Mouse (Mus musculus): ENCODE data around the gene Mto1.
"Not testable (repeated sequence)": the region's sequence is repeated elsewhere in the genome, so short reads cannot be mapped to it uniquely, and the experiment has no call there.

The Mto1 gene

DNA sequence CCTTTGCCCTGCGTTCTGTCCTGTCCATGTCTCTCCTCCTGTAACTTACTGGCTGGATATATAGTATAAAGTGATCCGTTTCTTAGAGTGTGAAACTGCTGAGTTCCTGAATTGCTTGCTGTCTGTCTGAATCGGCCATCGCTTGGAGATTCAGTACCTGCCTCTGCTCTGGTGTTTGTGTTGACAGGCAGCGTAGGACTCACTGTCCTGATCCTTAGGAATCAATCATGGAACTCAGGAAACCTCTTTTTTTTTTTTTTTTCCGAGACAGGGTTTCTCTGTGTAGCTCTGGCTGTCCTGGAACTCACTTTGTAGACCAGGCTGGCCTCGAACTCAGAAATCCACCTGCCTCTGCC is 58.7 kb downstream of the Mto1 start:
- no peak for DNase-seq

DNA sequence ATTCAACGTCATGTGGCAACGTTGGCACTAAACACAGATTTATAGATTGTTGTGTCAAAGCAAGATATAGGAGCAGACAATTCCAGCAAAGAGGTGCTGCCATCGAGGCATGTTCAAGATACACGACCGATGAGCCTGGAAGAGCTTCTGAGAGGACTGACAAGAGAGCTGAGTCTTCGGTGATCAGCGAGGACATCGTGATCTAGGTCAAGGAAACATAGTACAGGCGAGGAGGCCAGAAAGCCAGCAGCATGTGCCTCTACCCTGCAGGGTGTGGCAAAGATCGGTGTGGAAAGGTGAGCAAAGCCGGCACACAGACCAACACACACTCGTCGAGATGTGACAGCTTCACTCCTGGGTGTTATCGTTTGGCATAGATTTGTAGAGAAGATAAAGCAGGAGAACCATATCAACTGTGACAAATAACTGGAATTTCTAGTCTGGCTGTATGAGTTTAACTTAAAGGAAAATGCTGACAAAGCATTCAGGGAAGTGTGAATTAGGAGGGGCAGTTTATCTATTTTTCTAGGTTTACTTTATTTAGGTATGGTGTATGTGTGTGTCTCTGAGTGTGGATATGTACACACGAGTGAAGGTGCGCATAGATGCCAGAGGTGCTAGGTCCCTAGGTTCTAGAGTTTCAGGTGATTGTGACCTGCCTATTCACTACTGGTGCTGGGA is 60.2 kb downstream of the Mto1 start:
- no peak for DNase-seq

DNA sequence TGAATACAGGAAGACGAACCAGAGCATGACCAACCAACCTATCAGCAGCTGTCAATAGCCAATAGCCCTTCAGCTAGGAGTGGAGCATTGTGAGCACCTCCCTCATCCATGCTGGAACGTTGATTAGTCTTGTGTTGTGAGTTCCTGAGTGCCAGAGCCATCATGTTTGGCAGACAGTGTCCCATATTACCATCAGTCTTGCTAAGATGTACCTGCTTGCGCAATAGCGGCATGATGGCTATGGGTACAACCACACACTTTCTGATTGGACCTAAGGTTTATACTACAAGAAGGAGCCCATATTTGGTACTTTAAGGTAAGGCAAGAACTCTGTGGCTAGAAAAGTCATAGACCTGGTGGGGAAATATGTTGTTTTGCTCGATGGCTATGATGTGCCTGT is 63.7 kb downstream of the Mto1 start:
- DNase-seq, result no peak

- DNase-seq, result no peak
Measured at GRCm38 (mm10) chr9:78513776-78514500, 65.9 kb downstream of the Mto1 start.

DNA sequence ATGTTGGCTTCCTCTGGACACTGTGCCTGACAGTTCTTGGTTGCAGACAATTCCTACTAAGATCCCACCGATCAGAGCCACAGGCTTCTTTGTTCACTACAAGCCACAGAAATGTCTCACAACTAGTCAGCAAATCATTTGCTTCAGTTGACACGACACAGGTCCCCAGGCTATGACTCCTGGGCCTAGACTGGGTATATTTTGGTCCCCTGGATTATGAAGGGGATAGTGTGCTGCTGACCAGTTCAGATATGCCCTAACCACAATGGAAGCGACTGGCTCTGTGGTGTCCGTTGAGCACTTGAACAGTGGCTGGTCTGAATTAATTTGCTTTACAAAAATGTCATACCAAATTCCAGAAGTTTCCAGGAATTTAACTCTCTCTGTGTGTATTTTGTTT is 66.7 kb downstream of the Mto1 start:
- DNase-seq, result no peak

- no peak for DNase-seq
Measured at GRCm38 (mm10) chr9:78516125-78516524, 68.1 kb downstream of the Mto1 start.

DNA sequence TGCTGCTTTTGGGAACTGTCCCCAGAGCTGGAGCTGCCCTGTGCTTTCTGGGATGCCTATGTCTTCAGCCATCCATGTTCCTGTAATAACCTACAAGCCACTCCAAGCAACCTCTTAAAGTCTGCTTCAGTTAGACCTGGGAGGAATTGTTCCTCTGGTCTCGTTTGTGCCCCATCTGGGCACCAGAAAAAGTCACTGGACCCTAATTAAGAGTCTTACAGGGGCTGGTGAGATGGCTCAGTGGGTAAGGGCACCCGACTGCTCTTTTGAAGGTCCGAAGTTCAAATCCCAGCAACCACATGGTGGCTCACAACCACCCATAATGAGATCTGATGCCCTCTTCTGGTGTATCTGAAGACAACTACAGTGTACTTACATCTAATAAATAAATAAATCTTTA is 69.2 kb downstream of the Mto1 start:
- not testable (repeated sequence) for DNase-seq

GRCm38 (mm10) chr9:78520127-78520779 is 72.2 kb downstream of the Mto1 start:
- DNase-seq, result peak; percentile 70

DNA sequence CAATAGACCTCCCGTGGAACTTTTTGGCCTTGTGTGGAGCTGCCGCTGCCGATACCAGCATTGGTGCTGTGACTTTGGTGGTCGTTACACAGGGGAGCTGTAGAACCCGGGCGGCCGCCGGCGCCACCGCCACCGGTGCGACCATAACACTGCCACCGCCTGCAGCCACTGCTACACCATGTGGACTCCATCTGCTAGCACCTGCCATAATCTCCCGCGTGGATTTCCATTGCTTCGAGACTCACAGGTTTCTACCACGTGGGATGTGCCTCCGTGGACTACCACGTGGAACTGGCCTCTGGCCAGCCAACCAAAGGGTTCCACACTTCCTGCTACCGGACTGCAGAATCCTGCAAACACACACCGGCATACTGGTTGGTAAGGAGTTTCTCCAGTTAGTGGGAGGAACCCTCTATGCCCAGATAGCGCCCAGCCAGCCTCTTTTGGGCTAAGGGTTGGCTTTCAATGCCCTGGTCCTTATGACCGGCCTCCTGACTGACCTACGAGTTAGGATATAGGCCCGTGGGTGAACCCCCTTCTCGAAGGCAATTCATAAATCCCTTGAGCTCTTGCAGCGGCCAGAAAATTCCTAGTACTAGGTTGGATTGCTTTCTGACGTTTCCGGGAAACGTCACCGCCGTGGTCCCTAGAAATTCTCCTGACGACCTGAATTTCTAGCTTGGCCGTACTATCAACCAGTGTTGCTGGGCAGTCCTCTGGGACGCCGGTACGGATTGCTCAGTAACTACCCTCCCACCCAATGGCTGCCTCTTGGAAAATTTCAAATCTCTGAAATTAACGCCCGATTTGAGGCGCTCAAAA is 73.0 kb downstream of the Mto1 start:
- DNase-seq, result peak; percentile 78

- DNase-seq, result peak; percentile 32
Measured at GRCm38 (mm10) chr9:78521689-78522088, 73.7 kb downstream of the Mto1 start.
